Mouse (Mus musculus) WW6 (cell line): Measurements from ENCODE around the gene Atp1a1.

Experiments used
- DNase-seq: peaks from one replicate; pipeline ENCODE4 v3.0.0-alpha.2; 2013; ENCODE audit warnings: low read depth, low spot score

Gene Atp1a1

DNA sequence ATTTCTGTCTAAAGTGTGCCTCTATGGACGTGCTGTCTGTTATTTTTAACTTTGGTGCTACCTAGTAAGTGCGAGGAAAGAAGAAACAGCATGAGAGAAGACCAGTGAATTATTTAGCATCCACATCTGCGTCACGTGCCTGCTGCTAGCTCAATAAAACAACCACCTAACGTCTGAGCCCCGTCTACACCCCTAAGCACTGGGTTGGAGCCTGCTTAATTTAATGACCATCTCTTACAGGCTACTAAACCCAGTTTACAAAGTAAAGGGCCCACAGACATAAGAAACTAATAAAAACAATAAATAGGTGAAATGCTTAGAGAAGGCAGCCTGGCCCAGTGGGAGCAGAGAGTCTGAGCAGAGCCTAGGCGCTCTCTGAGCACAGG lies 11.2 kb downstream of the Atp1a1 start:
- DNase-seq, result no peak

DNA sequence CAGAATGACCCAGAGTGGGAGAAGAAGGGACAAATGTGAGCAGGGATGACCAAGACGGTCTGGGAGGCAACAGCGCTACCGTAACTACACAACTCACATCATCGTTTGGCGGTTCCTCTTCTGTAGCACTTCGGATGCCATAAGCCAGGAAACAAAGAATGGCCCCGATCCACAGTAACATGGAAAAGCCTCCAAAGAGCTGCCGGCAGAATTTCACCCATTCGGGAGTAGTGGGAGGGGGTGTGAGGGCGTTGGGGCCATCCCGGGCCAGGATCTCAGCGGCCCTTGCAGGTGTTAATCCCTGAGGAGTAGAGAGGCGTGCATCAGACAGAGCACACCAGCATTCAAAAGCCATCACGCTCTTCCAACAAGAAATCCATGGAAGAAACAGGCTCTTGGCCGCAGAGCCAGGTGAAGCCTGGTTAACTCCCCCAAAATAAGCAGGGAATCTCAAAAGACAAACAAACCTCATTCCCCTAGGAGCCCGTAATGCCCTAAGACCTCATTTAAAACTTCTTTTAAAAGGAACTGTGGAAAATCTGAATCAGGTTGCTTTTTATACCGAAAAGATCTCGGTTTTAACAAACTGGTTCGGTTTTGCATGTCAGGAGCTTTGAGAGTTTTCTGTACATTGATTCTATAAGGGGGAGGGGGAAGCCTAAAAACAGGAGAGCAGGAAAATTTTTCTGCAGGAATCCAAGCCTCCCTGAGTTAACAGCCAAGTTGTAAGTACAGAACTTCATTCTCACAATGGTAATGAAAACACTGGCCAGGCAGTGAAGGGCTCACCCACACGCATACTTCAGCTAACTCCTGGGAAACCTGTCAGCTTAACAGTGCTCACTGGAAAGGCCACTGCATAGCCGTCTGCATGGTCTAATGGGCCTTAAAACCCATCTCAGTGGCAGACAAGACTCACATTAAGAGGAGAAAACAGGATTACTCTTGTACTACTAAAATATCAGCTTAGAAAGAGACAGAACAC lies 11.9 kb downstream of the Atp1a1 start:
- DNase-seq, result no peak

DNA sequence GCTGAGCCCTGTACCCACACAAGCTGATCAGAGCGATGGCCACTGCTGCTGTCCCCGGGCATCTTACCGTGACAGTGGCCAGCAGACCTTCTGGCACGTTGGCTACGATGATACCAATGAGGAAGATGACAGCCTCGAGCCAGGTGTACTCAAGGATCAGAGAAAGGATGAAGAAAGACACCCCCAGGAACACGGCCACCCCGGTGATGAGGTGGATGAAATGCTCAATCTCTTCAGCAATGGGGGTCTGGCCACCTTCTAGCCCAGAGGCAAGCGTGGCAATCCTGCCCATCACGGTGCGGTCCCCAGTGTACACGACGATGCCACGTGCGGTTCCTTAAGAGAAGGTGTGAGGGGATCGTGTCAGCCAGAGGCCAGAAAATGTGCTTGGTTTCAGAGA lies 14.1 kb downstream of the Atp1a1 start:
- no peak for DNase-seq

DNA sequence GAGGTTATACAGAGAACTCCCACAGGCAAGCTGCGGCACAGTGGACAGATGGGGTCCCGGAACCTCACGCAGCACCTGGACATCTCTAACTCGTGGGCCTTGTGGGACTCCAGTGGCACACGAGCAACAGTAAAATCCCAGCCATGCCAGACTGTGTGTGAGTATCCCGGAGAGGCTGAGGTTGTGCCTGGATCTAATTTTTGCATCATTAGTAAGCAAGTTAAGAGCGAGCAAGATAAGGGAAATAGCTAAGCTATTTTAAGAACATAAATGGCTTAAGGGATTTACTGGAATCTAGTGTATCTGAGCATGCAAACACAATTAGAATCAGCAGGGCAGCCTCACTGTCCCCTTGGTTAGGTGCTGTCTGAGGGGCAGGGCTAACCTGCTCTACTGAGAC lies 16.2 kb downstream of the Atp1a1 start:
- DNase-seq, result no peak

DNA sequence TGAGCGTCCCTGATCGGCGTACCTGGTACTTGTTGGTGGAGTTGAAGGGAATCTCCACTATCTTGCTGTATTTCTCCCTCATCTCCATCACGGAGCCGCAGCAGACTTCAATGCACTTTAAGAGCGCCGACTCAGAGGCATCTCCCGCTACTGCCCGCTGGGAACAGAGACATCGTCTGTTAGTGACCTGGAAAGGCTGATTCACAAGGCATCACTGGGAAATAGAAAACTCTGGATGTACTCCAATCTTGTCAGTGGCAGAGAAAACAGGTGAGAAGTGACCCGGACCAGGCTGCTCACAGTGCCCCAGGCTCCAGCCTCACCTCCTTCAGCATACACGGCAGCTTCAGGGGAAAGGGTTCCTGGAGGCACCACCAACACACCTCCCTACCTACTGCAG lies 17.7 kb downstream of the Atp1a1 start:
- DNase-seq, result no peak

DNA sequence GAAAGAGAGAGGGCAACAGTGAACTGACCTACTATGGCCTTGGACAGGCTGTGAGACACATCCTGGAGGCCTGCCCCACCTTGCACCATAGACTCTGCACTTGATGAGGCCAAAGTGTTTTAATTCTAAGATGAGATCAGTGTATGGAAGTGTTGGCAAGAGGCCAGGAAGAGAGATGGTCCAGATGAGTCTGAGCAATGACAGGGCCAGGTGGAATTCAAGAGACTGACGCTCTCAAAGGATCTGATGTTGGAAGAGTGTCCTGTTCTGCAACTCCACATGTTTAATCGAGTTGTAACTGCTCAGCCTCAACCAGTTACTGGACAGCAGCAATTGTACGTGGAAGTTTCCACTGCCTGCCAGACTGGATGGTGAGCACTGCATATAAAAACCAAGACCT lies 26.4 kb downstream of the Atp1a1 start:
- no peak for DNase-seq

DNA sequence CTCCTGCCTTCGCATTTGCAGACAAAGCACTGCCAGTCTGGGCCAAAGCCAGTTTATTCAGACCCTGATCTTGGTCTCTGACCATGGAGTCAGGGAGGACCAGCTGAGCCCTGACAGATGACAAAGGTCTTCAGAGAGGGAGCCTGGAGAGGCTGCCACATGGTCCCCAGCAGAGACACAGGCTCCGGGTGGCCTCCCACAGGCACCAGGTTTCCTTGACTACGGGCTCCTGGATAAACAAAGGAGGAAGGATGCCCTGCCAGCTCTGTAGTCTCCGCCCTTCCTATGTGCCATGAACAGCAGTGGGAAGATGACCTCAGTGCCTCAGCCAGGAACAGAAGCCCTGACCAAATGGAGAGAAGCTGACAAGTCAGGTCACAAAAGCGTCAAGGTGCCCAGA lies 27.1 kb downstream of the Atp1a1 start:
- DNase-seq, result no peak

DNA sequence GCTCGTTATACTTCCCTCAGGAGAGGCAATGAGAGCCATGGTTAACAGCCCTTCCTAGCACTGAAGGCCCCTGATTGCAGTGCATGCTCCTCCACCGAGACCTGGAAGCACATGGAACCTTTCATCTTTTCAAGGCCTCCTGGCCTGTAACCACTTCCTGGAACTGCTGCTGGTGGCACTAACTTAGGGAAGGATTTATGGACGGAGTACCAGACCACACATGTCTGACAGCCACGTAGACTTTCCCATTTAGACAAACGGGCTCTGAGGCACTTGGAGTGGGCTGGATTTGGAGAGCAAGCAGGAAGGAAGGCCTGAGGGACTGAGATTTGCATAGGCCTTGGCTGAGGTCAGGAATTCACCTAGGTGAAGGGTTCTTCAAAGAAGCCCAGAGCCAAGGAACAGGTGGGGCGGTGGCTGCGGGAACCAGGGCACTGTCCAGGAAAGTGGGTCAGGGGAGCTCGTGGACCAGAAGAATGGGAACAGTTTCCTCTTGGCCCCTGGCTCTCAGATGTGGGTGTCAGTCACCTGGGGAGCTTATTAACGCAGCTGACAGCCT lies 28.9 kb downstream of the Atp1a1 start:
- no peak for DNase-seq

DNA sequence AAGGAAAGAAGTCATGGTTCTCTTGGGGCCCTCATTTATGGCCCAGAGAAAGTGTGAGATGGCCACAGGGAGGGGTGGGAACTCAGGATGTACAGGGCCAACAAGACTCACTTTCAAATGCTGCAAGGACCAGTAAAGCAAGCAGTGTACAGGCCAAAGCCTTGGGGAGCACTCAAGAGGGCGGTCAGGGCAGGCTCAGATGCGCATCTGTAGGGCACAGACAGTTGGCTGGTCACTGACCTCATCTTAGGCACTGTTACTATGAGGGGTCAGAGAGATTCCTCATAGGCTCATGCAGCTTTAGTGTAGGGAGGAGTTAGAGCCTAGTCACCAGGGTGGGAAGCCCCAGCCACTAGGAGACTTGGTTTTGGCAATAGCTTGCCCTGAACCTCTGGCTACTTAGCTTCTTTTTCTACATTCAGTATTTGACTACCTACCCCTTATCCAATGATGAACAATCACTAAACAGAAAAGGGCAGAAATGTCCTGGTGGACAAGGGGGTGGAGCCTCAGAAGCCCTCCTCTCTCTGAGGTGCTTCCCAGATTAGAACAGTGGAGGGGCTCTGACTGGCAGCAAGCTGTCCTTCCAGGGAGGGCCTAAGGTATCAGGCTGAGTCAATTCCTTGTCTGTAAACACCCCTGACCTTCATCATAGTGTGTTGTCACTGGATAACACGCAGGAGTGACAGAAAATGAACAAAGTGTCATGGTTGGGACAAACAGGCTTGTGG lies 29.9 kb downstream of the Atp1a1 start:
- no peak for DNase-seq

DNA sequence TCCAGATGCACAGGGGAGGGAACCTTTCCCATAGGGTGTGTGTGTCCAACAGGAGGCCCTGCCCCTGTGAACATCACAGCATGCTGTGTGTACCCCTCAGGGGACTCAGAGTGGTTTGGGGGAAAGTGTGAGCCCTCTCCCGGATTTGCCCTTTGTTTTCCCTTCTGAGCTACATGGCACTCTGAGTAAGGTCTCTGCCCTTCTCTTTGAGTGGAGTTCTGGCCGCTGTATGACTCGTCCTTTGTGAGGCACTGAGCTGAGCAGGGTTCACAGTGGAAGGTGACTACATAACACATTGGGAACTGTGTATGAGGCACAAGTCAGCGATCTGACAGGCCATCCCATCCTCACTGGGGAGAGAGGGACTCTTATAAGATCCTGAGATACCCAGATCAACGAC lies 31.5 kb downstream of the Atp1a1 start:
- DNase-seq, result no peak

DNA sequence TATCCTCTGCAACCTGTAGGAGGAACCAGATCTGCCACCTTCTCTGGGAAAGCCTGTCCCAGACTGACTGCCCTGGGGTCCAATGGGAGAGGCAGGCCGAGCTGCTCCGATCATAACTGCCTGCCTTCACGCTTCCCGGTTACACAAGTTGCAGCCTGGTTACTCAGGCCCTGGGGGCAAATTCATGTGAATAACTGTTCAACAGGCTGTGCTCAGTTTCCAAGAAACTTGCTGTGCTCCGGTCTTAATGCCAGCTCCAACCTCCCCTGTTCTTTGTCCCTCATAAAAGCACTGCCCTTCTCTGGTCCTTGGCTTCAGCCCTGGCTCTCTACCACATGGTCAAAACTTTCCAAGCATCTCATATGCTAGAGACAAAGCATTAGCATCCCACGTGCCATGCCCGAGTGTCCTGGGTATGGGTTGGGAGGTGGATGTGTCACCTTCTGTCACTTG lies 32.3 kb downstream of the Atp1a1 start:
- DNase-seq, result no peak

DNA sequence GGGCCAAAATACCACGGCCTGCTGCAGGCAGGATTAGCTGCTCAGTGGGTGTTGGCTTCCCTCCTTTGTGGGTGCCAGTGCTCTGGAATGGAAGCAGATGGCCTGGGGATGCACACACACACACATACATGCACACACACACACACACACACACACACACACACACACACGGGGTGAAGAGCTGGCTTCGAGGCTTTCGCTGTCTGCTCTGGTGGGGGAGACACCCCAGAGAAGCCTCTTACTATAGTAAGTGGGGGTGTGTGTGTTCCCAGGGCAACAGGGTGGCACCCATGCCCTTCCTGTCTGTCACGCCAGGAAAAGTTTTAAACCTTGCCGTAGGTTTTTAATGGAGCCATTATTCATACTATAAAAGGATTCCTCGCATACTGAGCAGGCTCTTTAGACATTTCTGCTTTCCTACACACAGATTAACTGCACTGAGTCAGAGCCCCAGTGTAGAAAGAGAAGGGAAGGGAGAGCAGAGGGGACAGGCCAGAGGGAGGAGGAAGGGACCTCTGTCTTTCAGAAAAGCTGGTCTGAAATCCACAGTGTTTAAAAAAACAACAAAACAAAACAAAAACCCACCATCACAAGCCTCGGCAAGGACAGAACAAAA lies 32.9 kb downstream of the Atp1a1 start:
- DNase-seq, result no peak

DNA sequence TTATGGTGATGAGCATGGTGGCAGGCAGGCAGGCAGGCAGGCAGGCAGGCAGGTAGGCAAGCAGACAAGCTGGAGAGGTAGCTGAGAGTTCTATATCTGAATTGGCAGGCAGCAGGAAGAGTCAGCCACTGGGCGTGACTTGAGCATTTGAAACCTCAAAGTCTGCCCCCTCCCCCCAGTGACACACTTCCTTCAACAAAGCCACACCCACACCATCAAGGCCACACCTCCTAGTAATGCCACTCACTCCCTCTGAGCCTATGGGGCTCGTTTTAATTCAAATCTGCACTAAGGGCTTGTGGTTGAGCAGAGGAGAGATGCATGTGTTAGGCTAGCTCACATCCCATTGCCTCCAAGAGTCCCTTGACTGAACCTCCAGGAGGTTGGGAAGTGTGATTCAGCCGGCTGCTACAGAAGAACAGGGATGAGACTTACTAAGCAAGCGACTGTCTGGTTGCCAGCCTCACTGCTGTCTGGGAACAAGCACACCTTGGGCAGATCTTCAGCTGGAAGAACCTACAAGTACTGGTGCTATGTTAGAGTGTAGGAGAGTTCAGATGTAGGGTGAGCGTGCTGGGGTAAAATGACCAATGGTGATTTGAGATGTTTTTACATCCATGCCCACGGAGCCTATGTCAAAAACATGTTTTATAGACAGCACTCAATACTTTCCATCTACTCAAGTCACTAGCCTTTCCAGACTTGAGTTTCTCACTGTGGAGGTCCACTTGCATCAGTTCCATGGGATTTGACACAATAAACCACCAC lies 33.6 kb downstream of the Atp1a1 start:
- peak; percentile 75 for DNase-seq

DNA sequence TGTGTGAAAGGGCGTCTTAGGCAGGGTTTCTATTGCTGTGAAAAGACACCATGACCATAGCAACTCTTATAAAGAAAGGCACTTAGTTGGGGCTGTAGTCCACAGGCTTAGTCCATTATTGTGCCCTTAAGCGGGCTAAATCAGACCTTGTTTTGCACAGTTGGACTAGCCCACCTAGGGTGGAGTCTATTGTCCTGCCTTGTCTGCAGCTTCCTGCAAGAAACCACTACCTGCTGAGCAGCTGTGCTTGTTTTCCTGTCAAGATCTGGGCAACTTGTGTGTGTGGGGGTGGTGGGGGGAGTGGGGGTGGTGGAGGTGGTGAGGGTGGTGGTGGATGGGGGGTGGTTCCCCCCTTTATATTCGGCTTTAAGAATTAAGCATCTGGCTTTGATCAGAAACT lies 34.2 kb downstream of the Atp1a1 start:
- DNase-seq, result no peak

DNA sequence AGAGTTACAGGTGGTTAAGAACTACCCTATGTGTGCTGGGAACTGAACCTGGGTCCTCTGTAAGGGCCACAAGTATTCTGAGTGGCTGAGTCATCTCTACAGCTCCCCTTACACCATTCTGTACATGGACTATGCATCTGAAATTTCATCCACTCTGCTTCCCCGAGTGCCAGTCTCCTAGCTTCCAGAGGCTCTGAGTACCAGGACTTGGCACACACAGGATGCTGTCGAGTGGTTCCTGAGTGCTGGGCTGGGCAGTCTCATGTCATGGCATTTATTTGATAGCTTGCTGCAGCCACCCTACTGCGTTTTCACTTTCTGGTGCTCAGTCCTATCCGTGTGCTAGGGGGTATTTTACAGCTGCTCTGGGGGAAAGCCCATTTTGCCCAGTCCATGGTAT lies 35.9 kb downstream of the Atp1a1 start:
- DNase-seq, result no peak

DNA sequence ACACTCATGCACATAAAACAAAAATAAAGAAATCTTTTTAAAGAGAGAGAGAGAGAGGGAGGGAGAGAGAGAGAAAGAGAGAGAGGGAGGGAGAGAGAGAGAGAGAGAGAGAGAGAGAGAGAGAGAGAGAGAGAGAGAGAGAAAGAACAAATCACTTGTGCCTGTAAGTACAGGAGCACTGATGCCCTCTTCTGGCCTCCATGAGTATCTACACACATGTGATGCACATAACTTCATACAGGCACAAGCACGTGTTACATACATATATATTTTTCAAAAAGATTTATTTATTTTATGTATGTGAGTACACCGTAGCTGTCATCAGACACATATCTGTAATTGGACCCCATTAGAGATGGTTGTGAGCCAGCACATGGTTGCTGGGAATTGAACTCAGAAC lies 40.5 kb downstream of the Atp1a1 start:
- no peak for DNase-seq

DNA sequence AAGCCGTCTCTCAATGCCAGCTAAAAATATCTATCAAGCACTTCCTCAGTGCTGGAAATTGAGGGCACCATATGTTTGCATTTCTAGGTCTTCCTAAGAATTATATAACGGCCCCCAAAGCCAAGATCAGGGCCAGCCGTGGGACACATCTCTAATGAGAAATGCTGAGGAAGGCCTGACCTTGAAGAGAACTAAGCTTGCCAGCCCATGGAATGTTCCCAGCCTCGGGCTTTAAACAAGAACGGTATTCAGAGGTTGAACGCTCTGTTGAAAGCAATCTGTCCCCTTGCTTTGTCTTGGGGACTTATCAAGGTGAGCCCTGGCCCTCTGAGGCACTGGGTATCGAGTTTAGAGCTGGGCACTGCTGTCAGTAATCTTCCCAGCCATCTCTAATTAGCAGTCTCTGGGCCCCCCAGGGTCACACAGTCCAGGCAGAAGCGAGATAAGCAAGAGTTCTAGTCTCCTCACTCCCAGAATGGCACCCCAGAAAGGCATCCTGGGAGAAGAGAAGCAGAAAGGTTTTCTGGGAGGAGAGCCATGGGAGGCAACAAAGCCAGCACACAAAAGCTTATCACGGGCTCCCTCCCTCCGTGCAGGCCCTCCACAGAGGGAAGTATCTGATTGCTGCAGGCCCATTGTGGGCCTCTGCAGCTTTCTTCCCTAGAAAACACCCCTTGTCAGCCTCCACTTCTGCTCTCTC lies 41.8 kb downstream of the Atp1a1 start:
- DNase-seq, result no peak

DNA sequence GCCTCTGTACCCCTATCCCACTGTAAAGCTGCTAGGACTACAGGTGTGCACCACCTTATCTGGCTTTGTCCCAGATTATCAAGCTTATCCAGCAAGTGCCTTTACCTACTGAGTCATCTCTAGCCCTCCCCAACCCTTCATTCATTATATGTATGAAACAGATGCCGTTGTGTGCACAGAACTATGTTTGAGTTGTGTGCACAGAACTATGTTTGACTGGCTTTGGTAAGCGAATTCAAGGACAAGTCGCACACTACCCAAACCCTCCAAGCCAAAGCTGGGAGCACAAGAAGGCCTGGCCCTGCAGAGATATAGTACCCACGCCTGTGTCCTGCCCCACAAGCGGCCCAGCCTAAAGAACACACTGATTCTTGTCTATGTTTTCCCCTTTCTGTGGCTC lies 42.5 kb downstream of the Atp1a1 start:
- DNase-seq, result no peak

DNA sequence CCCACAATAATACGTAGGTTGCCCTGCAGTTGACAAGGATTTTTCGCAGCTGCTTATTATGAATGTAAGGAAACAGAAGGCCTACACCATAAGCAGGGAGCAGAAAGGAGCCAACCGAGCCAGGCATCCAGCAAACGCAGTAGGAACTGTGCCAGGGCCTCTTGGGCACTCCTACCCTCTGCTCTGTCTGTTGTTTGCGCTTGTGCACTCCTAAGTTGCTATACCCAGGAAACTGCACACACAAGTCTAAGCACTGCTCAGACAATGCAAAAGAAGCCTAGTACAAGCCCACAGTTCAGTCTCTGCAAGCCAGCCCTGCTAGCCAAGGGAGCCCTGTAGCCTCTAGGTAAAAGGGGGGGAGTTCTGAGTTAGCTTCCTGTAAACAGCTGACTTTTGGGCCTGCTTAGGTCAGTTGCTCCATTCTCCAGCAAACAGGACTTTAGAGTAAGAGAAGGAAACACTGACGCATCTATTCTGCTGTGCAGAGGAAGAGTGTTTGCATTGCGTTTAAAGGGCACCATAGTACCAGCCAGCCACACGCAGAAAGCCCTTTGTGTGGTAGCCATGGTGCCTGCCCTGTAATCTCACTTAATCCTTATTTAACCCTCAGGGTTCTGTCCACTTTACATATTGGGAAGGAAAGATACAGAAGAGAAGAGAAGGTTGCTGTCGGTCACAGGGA lies 43.5 kb downstream of the Atp1a1 start:
- no peak for DNase-seq

DNA sequence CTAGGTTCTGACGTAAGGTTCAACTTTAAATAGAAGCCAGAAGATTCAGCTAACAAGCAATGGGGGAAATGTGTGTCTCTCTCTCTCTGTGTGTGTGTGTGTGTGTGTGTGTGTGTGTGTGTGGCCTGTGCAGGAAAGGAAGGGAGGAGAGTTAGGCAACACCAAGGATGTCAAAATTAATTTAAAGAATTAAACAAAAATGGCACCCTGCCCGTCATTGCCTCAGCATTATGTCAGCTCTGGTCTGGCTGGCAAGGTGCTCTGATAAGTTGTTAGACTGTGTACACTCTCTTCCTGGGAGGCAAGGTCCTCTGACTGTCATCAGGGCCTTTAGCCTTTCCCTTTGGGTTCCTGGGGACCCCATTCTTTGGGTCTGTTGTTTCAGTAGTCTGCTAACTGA lies 47.8 kb downstream of the Atp1a1 start:
- no peak for DNase-seq
